Mouse (Mus musculus) spleen, adult 2 months (tissue): ENCODE measurements around the gene Arfrp1.

Source experiments
- CTCF ChIP-seq: fragments of 200-500 bp; IDR thresholded peaks from 2 replicates; pipeline ENCODE4 v1.5.1; 2011; ENCODE audit warnings: mild to moderate bottlenecking, inconsistent platforms; ENCODE audit not compliant: insufficient read depth, insufficient read length, insufficient replicate concordance; ENCODE audit errors: extremely low read depth
- POLR2A ChIP-seq: fragments of 200-500 bp; IDR thresholded peaks from 2 replicates; pipeline ENCODE4 v1.6.1; 2011; ENCODE audit warnings: low read depth, low read length, inconsistent platforms

DNA sequence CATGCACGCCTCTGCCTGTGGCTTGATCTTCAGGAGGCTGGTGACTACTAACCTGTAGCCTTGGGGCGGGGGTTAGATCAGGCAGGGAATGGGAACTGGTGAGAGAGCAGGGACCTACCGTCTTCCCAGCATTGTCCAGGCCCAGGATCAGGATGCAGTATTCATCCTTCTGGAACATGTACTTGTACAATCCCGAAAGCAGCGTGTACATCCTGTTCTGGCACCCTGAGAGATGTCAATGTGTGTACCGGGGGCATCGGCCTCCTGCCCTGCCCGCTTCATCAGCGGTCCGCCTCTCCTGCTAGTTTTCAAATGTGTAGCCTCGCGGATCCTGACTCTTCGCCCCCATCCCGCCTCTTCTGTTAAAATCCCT lies 731 bp downstream of the Arfrp1 start:
- TF ChIP-seq CTCF (no peak), POLR2A (no peak)
